ENCODE assay signal across 8 mouse cellular contexts in the genomic region with DNA sequence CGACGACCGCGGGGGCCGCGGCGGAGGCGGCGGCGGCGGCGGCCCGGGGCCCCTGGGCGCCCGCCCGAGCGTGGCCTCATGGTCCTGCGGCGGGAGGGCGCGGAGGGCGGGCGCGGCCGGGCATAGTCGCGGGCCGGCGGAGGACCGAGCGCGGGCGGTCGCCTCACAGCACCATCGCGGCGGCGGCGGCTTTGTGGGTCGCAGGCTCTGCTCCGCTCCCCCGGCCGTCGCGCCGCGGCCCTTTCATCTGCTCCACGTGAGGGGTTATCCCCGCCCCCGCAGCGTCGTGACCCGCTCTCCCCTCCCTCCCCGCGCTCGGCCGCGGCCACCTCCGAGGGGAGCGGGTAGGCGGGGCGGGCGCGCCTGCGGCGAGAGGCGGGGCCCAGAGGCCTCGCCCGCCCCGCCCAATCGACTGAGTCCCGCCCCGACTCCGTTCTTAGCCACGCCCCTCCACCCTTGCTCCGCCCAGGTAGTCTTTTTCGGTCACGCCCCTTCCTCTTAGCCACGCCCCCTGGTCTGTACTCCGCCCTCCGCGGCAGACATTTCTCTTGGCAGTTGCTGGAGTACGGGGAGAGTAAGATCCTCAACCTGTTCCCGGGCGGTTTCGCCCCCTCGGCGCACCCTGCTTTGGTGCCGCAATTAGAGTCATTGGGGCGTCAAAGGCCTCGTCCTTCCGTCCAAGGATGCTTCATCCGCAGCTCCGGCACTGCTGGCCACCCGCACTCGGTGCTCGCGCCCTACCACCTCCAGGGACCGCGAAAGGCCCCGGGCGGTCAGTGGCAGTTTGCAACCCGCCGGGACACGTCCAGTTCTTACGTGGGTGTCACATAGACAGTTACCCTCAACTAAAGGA. TPM values are rescaled to one million over a fixed set of nuclear protein-coding genes. Genes with fewer than 3 reads are reported as not detected.
DNase-seq lines count a peak whose midpoint lies in the region; ATAC-seq and TF ChIP-seq lines count a peak whose summit lies in the region.

Gene Znrf3 (minus strand): TSS at position 249 of the 853 bp plus-strand sequence.

- peak; percentile 93 for ATAC-seq in embryonic facial prominence, embryonic 13.5 days (ENCODE audit: insufficient number of reproducible peaks, insufficient read depth, low FRiP score, low TSS enrichment, low read depth)
- peak; percentile 96 for ATAC-seq in limb, embryonic 14.5 days (ENCODE audit: low FRiP score, low read depth)
- peak; percentile 92 for ATAC-seq in midbrain, postnatal 0 days (ENCODE audit: low FRiP score)

- H3K27ac ChIP-seq in embryonic facial prominence, embryonic 13.5 days: peak within 1 kb of the TSS; percentile 76
- H3K27ac ChIP-seq in limb, embryonic 14.5 days (replicated peaks; ENCODE audit: low read depth, low read length): peak within 1 kb of the TSS; percentile 76
- peak within 1 kb of the TSS; percentile 64 for H3K27ac ChIP-seq in midbrain, postnatal 0 days (ENCODE audit: low read depth, low read length)

- H3K4me3 ChIP-seq in embryonic facial prominence, embryonic 13.5 days: peak within 1 kb of the TSS; percentile 88
- H3K4me3 ChIP-seq in limb, embryonic 14.5 days (replicated peaks; ENCODE audit: low read length): peak within 1 kb of the TSS; percentile 87
- H3K4me3 ChIP-seq in midbrain, postnatal 0 days (ENCODE audit: low read depth, low read length): peak within 1 kb of the TSS; percentile 89

- peak within 1 kb of the TSS; percentile 87 for H3K9ac ChIP-seq in embryonic facial prominence, embryonic 13.5 days
- peak within 1 kb of the TSS; percentile 89 for H3K9ac ChIP-seq in limb, embryonic 14.5 days (ENCODE audit: low read depth, low read length, severe bottlenecking)
- H3K9ac ChIP-seq in midbrain, postnatal 0 days (replicated peaks; ENCODE audit: low read length, poor library complexity, severe bottlenecking): peak within 1 kb of the TSS; percentile 71

- no peaks in the 10 kb centered on the region for H3K36me3 ChIP-seq in embryonic facial prominence, embryonic 13.5 days
- no peaks in the 10 kb centered on the region for H3K36me3 ChIP-seq in limb, embryonic 14.5 days (ENCODE audit: control insufficient read depth, insufficient read depth, low read length)
- H3K36me3 ChIP-seq in midbrain, postnatal 0 days (ENCODE audit: insufficient read depth, low read length): no peaks in the 10 kb centered on the region

- no peak for TF ChIP-seq CTCF in midbrain, postnatal 0 days (IDR thresholded peaks at IDR 0.05)

- TF ChIP-seq POLR2A in limb, embryonic 14.5 days (IDR thresholded peaks at IDR 0.05; ENCODE audit: borderline replicate concordance, extremely low read depth, insufficient read depth, insufficient read length): no peak; the same call in 1 of the 2 replicates

- peaks cover 28% of the 10 kb centered on the region for H3K4me1 ChIP-seq in embryonic facial prominence, embryonic 13.5 days
- peaks cover 18% of the 10 kb centered on the region for H3K4me1 ChIP-seq in limb, embryonic 14.5 days (ENCODE audit: control insufficient read depth, insufficient read depth, low read length)
- peaks cover 3% of the 10 kb centered on the region; the same call in 1 of the 2 replicates for H3K4me1 ChIP-seq in midbrain, postnatal 0 days (ENCODE audit: insufficient read depth, low read length)

- peak within 1 kb of the TSS; percentile 95 for H3K4me2 ChIP-seq in embryonic facial prominence, embryonic 13.5 days
- H3K4me2 ChIP-seq in limb, embryonic 14.5 days (replicated peaks; ENCODE audit: low read depth, low read length, severe bottlenecking): peak within 1 kb of the TSS; percentile 78
- H3K4me2 ChIP-seq in midbrain, postnatal 0 days (ENCODE audit: low read depth, low read length, poor library complexity, severe bottlenecking): peak within 1 kb of the TSS; percentile 96

- WGBS in embryonic facial prominence, embryonic 13.5 days: under 1% methylated on average over 51 of the region's 106 CpGs
- under 1% methylated on average over 36 of the region's 106 CpGs for WGBS in limb, embryonic 14.5 days
- under 1% methylated on average over 58 of the region's 106 CpGs for WGBS in midbrain, postnatal 0 days

- DNase-seq in 3134 (ENCODE audit: extremely low read depth, insufficient read length, low spot score): peak; percentile 87
- peak; percentile 96 to 97 for DNase-seq in adrenal gland, postnatal 36 days
- peak; percentile 93 for DNase-seq in heart, adult 8-10 months (ENCODE audit: low spot score)
- DNase-seq in kidney, adult 9 months: peak; percentile 94
- DNase-seq in limb, embryonic 14.5 days (ENCODE audit: low spot score): peak; percentile 93
- DNase-seq in midbrain, postnatal 0 days (ENCODE audit: low spot score): peak; percentile 92
- DNase-seq in spleen, postnatal 14 days (ENCODE audit: low spot score in 2 of 2): peak; percentile 94 to 96

- H3K27me3 ChIP-seq in embryonic facial prominence, embryonic 13.5 days: no peaks in the 10 kb centered on the region
- H3K27me3 ChIP-seq in limb, embryonic 14.5 days (ENCODE audit: control insufficient read depth, insufficient read depth, low read length): no peaks in the 10 kb centered on the region
- H3K27me3 ChIP-seq in midbrain, postnatal 0 days (ENCODE audit: insufficient read depth, low read length): no peaks in the 10 kb centered on the region

- H3K9me3 ChIP-seq in embryonic facial prominence, embryonic 13.5 days: no peaks in the 10 kb centered on the region
- no peaks in the 10 kb centered on the region for H3K9me3 ChIP-seq in limb, embryonic 14.5 days (ENCODE audit: control insufficient read depth, low read length)
- no peaks in the 10 kb centered on the region for H3K9me3 ChIP-seq in midbrain, postnatal 0 days (ENCODE audit: low read length)

RNA-seq across cellular contexts. Expression of gene Znrf3, which starts in this region (rescaled TPM):
- 10 to 100 TPM; 28.8 to 35.8 TPM for total RNA-seq in adrenal gland, postnatal 36 days (2021)
- polyA plus RNA-seq in embryonic facial prominence, embryonic 13.5 days (2015; fragmentation: Nextera tagmentation; extraction: Ambion mirVana): 16.2 and 17.6 TPM in 2 replicates
- total RNA-seq in heart, adult 8-10 months (2022): 1 to 10 TPM; 6.2 to 8.4 (median 7.7) TPM
- 8.0 and 10.6 TPM in 2 replicates for polyA plus RNA-seq in limb, embryonic 14.5 days (2012; rRNA removed)
- 12.9 and 14.4 TPM in 2 replicates for polyA plus RNA-seq in limb, embryonic 14.5 days (2014; fragmentation: Nextera tagmentation; extraction: Ambion mirVana)
- 11.0 and 12.5 TPM in 2 replicates for total RNA-seq in midbrain, postnatal 0 days (2014; rRNA removed)
- 6.9 and 7.8 TPM in 2 replicates for polyA plus RNA-seq in midbrain, postnatal 0 days (2015; fragmentation: Nextera tagmentation; extraction: Ambion mirVana)

Comparison
In these comparisons a context has a peak if more than half of its experiments do, and no peak if none do; other contexts are left out.
1. Peak in every context shown above with its lines: DNase-seq, ATAC-seq, H3K4me3 ChIP-seq and H3K27ac ChIP-seq.